In the genomic region with DNA sequence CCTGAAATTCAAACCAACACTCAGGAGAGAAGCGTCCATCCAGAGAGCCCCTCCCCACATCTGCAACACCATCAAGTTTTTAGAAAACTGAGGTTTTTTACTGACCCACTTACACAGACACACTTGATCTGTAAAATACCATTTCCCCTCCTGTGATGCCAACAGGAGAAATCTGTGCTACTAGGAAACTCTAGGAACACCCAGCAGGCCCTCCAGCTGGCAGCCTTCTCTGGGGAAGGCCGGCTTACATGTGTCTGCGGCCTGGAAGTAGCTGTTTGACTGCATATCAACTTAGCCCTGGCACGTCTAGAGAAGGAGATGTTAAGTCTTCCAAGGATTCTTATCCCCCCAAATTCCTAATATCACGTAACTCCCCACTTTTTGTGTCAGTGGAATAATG, we compare ENCODE assay signal across 25 mouse cellular contexts.
DNase-seq lines count a peak whose midpoint lies in the region; ATAC-seq lines count a peak whose summit lies in the region.
"Had no signal": no experiment of that assay in that cellular context is flagged by ENCODE, and none has a peak within 500 bp of the region (broad histone marks: within the 10 kb centered on the region; RNA-seq: fewer than 3 reads in every experiment).

No protein-coding gene starts in this region.

- H3K4me3 ChIP-seq in forebrain, embryonic 16.5 days (replicated peaks; ENCODE audit: low read length): no peak overlapping the region
- H3K4me3 ChIP-seq in forebrain, embryonic 10.5 days: no peak overlapping the region
- H3K4me3 ChIP-seq: embryonic facial prominence, embryonic 10.5 days; heart, adult 2 months; heart, embryonic 13.5 days; hindbrain, embryonic 12.5 days; limb, embryonic 12.5 days; midbrain, embryonic 10.5 days; neural tube, embryonic 15.5 days; stomach, embryonic 15.5 days had no signal

- no peaks in the 10 kb centered on the region for H3K9me3 ChIP-seq in forebrain, embryonic 16.5 days (ENCODE audit: control insufficient read depth, low read length)
- H3K9me3 ChIP-seq in forebrain, embryonic 10.5 days: no peaks in the 10 kb centered on the region
- H3K9me3 ChIP-seq: embryonic facial prominence, embryonic 10.5 days; heart, embryonic 13.5 days; hindbrain, embryonic 12.5 days; limb, embryonic 12.5 days; midbrain, embryonic 10.5 days; neural tube, embryonic 15.5 days; stomach, embryonic 15.5 days had no signal

- no peaks in the 10 kb centered on the region for H3K27me3 ChIP-seq in forebrain, embryonic 16.5 days (replicated peaks; ENCODE audit: control insufficient read depth, insufficient read depth, low read length)
- H3K27me3 ChIP-seq in forebrain, embryonic 10.5 days (ENCODE audit: poor library complexity, severe bottlenecking): no peaks in the 10 kb centered on the region
- H3K27me3 ChIP-seq: heart, embryonic 13.5 days; hindbrain, embryonic 12.5 days; limb, embryonic 12.5 days; neural tube, embryonic 15.5 days; stomach, embryonic 15.5 days had no signal

- H3K9ac ChIP-seq in forebrain, embryonic 16.5 days (replicated peaks; ENCODE audit: low read depth, low read length): no peak overlapping the region
- H3K9ac ChIP-seq: heart, embryonic 13.5 days; hindbrain, embryonic 12.5 days; limb, embryonic 12.5 days; liver, postnatal 0 days; neural tube, embryonic 15.5 days; stomach, embryonic 15.5 days had no signal

- ATAC-seq in forebrain, embryonic 16.5 days: no peak
- ATAC-seq: intestine, postnatal 0 days; liver, postnatal 0 days; lung, postnatal 0 days had no signal

- DNase-seq in forebrain, embryonic 10.5 days (ENCODE audit: extremely low spot score, low spot score): no peak
- peak; percentile 17 for DNase-seq in gastrocnemius, postnatal 14 days
- DNase-seq in gastrocnemius, postnatal 25 days: no peak
- peak; percentile 80 for DNase-seq in brain, adult 2 months (ENCODE audit: low read depth, low spot score)
- peak; percentile 49 for DNase-seq in cerebellum, adult 9-11 months
- no peak for DNase-seq in thymus, postnatal 14 days
- DNase-seq: adrenal gland, adult 2 months; heart, adult 2 months; heart, postnatal 14 days; kidney, postnatal 25 days; liver, postnatal 0 days; right cerebral cortex, adult 18-20 months; right cerebral cortex, postnatal 4 days; thymus, postnatal 4 days had no signal

- 64% methylated on average over 5 of the region's 5 CpGs for WGBS in forebrain, embryonic 16.5 days
- 87% methylated on average over 5 of the region's 5 CpGs for WGBS in forebrain, embryonic 10.5 days

- H3K27ac ChIP-seq in forebrain, embryonic 16.5 days (ENCODE audit: low read length): peak overlapping the region; percentile 27
- no peak overlapping the region for H3K27ac ChIP-seq in forebrain, embryonic 10.5 days
- H3K27ac ChIP-seq: embryonic facial prominence, embryonic 10.5 days; heart, adult 2 months; heart, embryonic 13.5 days; hindbrain, embryonic 12.5 days; limb, embryonic 12.5 days; midbrain, embryonic 10.5 days; neural tube, embryonic 15.5 days; stomach, embryonic 15.5 days had no signal

- H3K4me2 ChIP-seq in forebrain, embryonic 16.5 days (ENCODE audit: low read length): no peak overlapping the region
- H3K4me2 ChIP-seq: heart, embryonic 13.5 days; hindbrain, embryonic 12.5 days; limb, embryonic 12.5 days; liver, embryonic 11.5 days; neural tube, embryonic 15.5 days; stomach, embryonic 15.5 days had no signal

- H3K4me1 ChIP-seq in forebrain, embryonic 16.5 days (replicated peaks; ENCODE audit: control insufficient read depth, insufficient read depth, low read length): peaks cover 12% of the 10 kb centered on the region
- no peaks in the 10 kb centered on the region for H3K4me1 ChIP-seq in forebrain, embryonic 10.5 days
- H3K4me1 ChIP-seq: embryonic facial prominence, embryonic 10.5 days; heart, embryonic 13.5 days; limb, embryonic 12.5 days; stomach, embryonic 15.5 days had no signal

- intact Hi-C loops in gastrocnemius, postnatal 14 days (cut with DNase I; ENCODE audit: low total_unique reads): no loop called here

- no peaks in the 10 kb centered on the region for H3K36me3 ChIP-seq in forebrain, embryonic 16.5 days (ENCODE audit: control insufficient read depth, insufficient read depth)
- H3K36me3 ChIP-seq in forebrain, embryonic 10.5 days (replicated peaks): no peaks in the 10 kb centered on the region
- H3K36me3 ChIP-seq: embryonic facial prominence, embryonic 10.5 days; heart, embryonic 13.5 days; hindbrain, embryonic 12.5 days; limb, embryonic 12.5 days; midbrain, embryonic 10.5 days; neural tube, embryonic 15.5 days; stomach, embryonic 15.5 days had no signal

Comparison
In these comparisons a context has a peak if more than half of its experiments do, and no peak if none do; other contexts are left out.
1. DNase-seq: peak in gastrocnemius, postnatal 14 days (single experiment), brain, adult 2 months (single experiment) and cerebellum, adult 9-11 months (single experiment); none in forebrain, embryonic 10.5 days (single experiment), gastrocnemius, postnatal 25 days (single experiment) and thymus, postnatal 14 days (single experiment).